Mouse (Mus musculus) CD4-positive, CD25-positive, alpha-beta regulatory T cell, adult 4 months (primary cell): ENCODE measurements around the gene Fbxw21. TPM values are rescaled to one million over a fixed set of nuclear protein-coding genes. Genes with fewer than 3 reads are reported as not detected.
A peak's percentile ranks its signal among the peaks of the same experiment; 100 is the strongest.

Experiments
- ATAC-seq: one replicate; pipeline ENCODE4 v1.8.0; 2017
- polyA plus RNA-seq, 2 experiments: library from polyadenylated mRNA; unstranded; fragments of 100-300 nt; shearing (Covaris generic); gene quantifications; one replicate each; pipeline ENCODE4 v1.2.1; 2017

Gene Fbxw21
- polyA plus RNA-seq, 2 experiments from 2014 or later = not detected

DNA sequence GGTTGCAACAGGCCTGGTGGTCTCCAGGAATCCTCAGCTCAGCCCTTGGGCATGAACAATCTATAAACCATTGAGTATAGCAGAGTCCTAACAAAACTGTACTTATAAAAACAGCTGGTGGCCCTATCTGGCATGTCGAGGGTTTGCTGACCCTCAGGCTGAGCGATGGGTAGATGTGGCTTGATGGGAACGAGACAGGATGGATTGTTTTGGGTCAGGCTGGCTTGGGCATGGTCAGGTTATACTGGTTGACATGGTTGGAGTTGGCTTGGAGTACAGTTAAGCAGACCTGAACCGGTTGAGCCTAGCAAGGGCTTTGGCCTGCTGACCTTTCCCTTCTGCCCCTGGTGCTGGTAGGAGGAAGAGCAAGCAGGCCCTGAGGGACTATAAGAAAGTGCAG lies 50.7 kb downstream of the Fbxw21 start:
- ATAC-seq = no peak

DNA sequence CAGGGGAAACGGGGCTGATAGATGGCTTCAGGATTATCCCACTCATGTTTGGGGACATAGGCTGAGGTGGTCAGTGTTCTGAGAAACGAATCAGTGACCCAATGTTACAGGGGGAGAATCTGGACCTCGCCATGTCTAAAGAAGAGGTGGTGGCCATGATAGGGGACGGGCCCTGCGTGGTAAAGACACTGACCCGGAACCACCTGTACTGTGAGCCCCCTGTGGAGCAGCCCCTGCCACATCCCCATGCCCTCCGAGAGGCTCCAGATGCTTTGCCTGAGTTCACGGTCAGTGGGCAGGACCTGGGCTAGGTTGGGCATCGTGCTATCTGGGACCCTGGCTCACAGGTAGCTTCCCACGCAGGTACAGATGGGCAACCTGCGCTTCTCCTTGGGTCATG lies 51.6 kb downstream of the Fbxw21 start:
- no peak for ATAC-seq

DNA sequence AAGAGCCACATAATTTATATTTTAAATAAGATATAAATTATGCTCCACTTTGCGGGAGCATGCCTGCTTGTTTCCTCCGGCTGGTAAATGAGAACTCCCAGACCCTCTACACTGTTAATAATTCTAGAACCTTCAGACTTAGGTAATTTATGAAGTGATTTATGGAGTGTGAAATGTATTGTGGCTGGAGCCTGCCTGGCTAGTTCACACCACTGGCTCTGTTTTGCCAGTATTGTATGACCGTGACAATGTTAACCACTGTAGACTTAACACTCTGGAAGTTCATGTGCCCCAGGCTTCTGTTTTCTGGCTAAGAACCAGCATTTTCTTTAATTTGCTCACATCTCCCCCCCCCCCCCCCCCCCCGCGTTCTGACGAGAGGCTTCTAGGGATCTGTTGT lies 54.5 kb downstream of the Fbxw21 start:
- ATAC-seq = no peak

- no peak for ATAC-seq
These were observed 56.2 kb downstream of the Fbxw21 start for GRCm38 (mm10) chr9:109105648-109106047.

DNA sequence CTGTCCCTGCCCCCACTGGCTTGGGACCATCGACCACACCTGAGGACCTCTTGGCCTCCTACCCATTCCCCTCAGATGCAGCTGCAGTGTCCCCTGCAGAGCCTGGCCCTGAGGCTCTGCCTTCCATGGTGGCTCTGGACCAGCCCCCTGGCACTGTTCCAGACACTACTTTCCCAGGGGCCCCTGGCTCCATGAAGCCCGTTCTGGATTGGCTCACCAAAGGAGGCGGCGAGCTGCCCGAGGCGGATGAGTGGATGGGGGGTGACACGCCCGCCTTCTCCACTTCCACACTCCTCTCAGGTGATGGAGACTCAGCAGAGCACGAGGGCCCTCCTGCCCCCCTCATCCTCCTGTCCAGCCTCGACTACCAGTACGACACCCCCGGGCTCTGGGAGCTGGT lies 56.8 kb downstream of the Fbxw21 start:
- no peak for ATAC-seq

DNA sequence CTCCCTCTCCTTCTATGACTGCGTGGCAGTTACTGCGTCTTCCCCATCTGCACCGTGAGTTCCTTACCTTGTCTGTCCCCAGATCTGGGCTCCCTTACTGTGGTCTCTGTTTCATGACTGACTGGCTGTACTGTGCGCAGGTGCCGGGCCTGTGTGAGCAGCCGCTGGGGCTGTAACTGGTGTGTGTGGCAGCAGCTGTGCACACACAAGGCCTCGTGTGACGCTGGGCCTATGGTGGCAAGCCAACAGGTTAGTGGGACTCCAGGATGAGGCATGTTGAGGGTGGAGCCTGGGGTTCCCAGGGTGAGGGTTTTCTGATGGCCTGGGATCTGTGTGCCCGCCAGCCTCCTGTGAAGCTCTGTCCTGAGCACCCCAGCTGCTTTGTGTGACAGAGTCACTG lies 57.8 kb downstream of the Fbxw21 start:
- no peak for ATAC-seq

- no peak for ATAC-seq
These were observed 58.6 kb downstream of the Fbxw21 start for GRCm38 (mm10) chr9:109103250-109103649.

GRCm38 (mm10) chr9:109102541-109102940 lies 59.3 kb downstream of the Fbxw21 start:
- no peak for ATAC-seq

GRCm38 (mm10) chr9:109101933-109102445 lies 59.9 kb downstream of the Fbxw21 start:
- ATAC-seq = no peak

- ATAC-seq = no peak
These were observed 61.4 kb downstream of the Fbxw21 start for GRCm38 (mm10) chr9:109100307-109100928.

GRCm38 (mm10) chr9:109098969-109099368 lies 62.9 kb downstream of the Fbxw21 start:
- no peak for ATAC-seq

GRCm38 (mm10) chr9:109098366-109098765 lies 63.5 kb downstream of the Fbxw21 start:
- ATAC-seq = no peak

DNA sequence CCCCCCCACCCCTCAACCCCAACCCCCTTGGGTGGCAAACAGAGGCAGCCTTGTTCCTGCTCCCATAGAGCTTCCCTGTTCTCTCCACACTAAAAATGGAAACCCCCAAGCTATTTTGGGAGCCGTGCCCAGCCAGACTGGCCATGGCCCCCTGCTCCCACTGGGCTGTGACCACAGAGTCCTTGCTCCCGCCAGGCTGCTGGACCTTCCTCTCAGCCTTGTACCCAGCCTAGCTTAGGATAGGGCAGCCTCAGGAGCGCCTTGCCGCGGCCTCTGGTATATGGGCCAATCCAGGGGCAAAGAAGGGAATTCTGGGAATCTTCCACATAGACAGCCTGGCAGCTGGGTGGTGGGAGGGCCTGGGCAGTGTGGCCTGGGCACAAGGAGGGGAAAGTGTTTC lies 64.0 kb downstream of the Fbxw21 start:
- ATAC-seq = no peak

GRCm38 (mm10) chr9:109097291-109097690 lies 64.5 kb downstream of the Fbxw21 start:
- no peak for ATAC-seq

DNA sequence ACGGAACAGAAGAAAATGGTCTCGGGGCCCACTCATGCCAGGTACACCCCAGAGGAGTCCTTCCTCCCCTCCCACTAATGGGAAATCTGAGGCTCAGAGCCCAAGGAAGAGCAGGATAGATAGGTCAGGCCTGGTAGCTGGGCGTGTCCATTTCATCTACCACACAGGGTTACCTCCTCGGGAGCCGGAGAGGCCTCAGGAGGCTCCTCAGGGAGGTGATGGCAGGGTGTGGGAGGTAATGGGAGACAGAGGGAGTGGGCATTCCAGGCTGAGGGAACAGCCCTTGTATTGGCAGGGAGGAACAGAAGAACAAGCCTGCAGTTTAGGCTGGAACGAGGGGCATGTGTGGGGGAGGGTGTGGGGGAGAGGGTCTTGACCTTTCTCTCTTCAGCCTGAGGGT lies 65.0 kb downstream of the Fbxw21 start:
- no peak for ATAC-seq

DNA sequence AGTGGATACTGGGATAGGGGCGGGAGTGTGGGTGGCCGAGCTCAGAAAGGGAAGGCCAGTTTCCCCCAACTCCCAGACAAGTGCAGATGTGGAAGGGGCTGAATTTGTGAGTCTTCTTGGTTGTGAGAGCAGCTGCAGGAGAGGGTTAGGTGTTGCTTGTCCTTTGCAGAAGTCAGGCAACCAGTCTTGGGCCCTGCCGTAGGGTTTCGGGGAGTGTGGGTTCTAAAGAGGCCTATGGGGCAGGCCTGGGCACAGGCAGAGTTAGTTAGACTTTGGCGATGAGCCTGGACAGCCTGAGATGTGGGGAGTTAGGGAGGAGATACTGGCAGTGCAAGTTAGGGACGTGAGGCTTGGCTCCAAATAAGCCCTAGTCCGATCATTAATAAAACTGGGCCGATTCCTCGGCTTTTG lies 65.6 kb downstream of the Fbxw21 start:
- ATAC-seq = no peak

DNA sequence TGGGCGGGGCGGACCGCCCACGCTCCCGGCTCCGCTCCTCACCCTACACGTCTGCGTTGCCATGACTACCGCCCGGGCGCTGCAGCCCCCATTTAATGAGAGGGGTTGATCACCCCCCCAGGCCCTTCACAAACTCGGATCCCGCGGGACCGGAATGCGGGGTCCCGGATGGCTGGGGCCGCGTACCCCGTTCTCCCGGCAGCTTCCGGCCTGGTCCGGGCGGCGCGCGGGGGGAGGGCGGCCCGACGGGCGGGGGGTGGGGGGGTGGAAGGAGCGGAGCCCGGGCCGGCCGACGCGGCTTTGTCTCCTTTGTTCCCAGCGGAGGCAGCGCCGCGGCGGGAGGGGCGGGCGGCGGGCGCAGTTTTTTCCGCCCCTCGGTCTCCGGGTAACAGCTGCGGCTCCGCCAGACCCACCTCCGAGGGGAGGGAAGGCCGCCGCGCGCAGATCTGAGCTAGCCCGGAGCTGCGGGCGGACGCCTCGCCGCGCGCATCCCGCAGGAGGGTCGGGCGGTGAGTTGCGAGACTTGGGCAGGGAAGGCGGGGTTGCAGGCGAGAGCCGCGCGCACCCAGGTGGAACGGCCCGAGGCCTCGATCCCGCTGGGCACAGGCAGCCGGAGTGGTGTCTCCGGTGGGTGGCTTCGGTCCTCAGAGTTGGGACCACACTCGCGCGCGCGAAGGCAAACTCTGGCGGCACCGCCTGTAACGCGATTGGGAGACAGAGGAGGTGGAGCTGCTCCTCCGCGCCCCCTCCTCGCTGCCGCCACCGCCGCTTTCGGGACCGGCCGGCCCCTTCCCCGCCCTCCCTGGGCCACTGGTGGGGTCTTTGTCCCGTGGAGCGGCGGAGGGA lies 66.5 kb downstream of the Fbxw21 start, which contains the start of gene Plxnb1:
Gene Plxnb1, plus strand, starts transcription at position 253 of the 846 bp plus-strand sequence.
- peak; percentile 59 for ATAC-seq

- peak; percentile 35 for ATAC-seq
These were observed 67.2 kb downstream of the Fbxw21 start for GRCm38 (mm10) chr9:109094553-109095136.

- ATAC-seq = no peak
These were observed 67.9 kb downstream of the Fbxw21 start for GRCm38 (mm10) chr9:109093786-109094552.

- no peak for ATAC-seq
These were observed 69.0 kb downstream of the Fbxw21 start for GRCm38 (mm10) chr9:109092799-109093198.

- ATAC-seq = no peak
These were observed 70.0 kb downstream of the Fbxw21 start for GRCm38 (mm10) chr9:109091802-109092201.

- no peak for ATAC-seq
These were observed 71.4 kb downstream of the Fbxw21 start for GRCm38 (mm10) chr9:109090446-109090845.
